Mouse (Mus musculus): ENCODE data around the gene Col3a1. TPM values are rescaled to one million over a fixed set of nuclear protein-coding genes. Genes with fewer than 3 reads are reported as not detected.
A peak's percentile ranks its signal among the peaks of the same experiment; 100 is the strongest.

Col3a1 gene
- polyA plus RNA-seq (2015; fragmentation: Nextera tagmentation; extraction: Ambion mirVana): 2,793 and 3,179 TPM in 2 replicates

DNA sequence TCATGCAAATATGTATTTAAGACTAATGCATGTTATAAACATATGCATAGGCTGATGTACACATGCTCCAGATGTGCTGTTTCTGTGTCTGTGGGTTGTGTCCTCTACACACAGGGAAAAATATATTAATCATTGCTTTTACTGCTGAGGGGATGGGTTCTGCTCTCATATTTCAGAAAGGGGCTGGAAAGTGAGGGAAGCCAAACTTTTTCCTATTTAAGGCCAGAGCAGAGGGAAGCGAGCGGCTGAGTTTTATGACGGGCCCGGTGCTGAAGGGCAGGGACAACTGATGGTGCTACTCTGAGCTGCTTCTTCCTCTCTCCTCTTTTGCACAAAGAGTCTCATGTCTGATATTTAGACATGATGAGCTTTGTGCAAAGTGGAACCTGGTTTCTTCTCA is at the start of gene Col3a1:
Gene Col3a1, plus strand, starts transcription at position 151 of the 400 bp plus-strand sequence.
- H3K36me3 ChIP-seq: no peaks in the 10 kb centered on the region
- peaks cover 10% of the 10 kb centered on the region; the same call in 1 of the 2 replicates for H3K4me1 ChIP-seq
- WGBS: 24% methylated on average over 4 of the region's 4 CpGs

DNA sequence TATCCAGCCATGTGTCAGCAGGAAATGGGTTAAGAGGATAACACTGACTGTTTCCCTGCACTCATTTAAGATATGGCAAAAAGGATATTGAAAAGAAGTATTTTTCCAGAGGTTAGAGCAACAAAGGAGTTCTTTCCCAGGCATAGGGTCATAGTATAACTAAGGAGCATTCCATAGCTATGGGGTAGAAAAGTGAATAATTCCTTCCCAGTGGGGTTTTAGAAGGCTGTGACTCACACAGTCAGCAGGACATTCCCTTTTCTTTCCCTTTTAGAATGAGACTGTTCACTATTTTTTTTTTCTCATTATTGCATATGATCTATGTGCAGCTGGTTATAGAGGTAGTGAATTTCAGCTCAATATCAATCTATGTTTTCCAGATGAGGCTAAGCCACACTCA is 41.9 kb upstream of the Col3a1 start:
- ATAC-seq (ENCODE audit: insufficient number of reproducible peaks, low FRiP score, low TSS enrichment, low read depth): no peak
- Histone ChIP-seq H3K4me1 (no peaks in the 10 kb centered on the region), H3K9me3 (replicated peaks) (no peaks in the 10 kb centered on the region), H3K27ac (replicated peaks) (no peak overlapping the region), H3K4me3 (replicated peaks) (no peak overlapping the region), H3K4me2 (replicated peaks) (no peak overlapping the region), H3K36me3 (no peaks in the 10 kb centered on the region), H3K9ac (no peak overlapping the region), H3K27me3 (no peaks in the 10 kb centered on the region)

More for the DNA sequence above, at the start of gene Col3a1:
- H3K27me3 ChIP-seq: no peaks in the 10 kb centered on the region
- no peaks in the 10 kb centered on the region for H3K9me3 ChIP-seq (replicated peaks)
- peak within 1 kb of the TSS; percentile 21 for H3K4me2 ChIP-seq (replicated peaks)
- peak within 1 kb of the TSS; percentile 58 for H3K9ac ChIP-seq
- peak; percentile 86 for ATAC-seq (ENCODE audit: insufficient number of reproducible peaks, low FRiP score, low TSS enrichment, low read depth)
- peak within 1 kb of the TSS; percentile 56 for H3K4me3 ChIP-seq (replicated peaks)
- peak within 1 kb of the TSS; percentile 97 for H3K27ac ChIP-seq (replicated peaks)

DNA sequence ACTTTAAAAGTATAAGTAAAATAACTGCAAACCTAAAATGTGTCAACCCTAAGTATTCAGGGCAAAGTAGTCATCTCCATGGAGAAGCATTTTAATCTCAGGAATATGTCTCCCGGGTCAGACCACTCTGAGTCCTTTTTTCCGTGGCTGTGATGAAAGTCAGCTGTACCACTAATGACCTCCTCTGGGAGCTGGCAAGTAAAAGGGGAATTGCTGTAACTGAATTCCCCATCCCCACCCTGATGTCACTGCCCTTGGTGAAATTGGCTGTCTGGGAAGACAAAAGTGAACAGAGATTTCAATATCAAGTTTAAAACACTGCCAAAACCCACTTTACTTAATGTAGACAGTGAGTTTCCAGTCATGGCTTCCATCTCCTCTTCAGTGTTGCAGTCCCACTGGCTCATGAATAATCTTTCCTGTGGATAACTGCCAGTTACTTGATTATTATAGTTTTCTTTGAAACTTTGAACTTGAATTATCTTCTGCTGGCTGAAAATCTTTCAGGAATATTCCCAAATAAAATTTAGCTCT is 35.3 kb upstream of the Col3a1 start:
- Histone ChIP-seq H3K27me3 (no peaks in the 10 kb centered on the region), H3K9ac (no peak overlapping the region), H3K9me3 (replicated peaks) (no peaks in the 10 kb centered on the region), H3K36me3 (no peaks in the 10 kb centered on the region), H3K4me3 (replicated peaks) (no peak overlapping the region), H3K4me1 (no peaks in the 10 kb centered on the region), H3K4me2 (replicated peaks) (no peak overlapping the region), H3K27ac (replicated peaks) (no peak overlapping the region)
- WGBS: 35% methylated on average over 2 of the region's 2 CpGs
- ATAC-seq (ENCODE audit: insufficient number of reproducible peaks, low FRiP score, low TSS enrichment, low read depth): no peak

DNA sequence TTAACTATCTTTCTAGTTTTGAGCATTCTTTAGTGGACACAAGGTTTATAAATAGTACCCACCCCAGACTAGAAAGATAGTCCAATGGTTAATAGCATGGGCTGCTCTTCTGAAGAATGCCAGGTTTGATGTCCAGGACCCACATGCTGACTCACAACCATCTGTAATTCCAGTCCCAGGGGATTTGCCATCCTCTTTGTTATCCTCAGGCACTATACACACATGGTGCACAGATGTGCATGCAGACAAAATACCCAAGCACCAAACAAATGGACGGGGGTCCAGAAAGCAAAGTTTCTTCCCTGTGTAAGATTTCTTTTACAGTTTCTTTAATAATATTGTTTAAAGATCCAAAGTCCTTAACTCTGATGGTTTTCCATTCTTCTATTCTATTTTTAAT is 23.4 kb upstream of the Col3a1 start:
- H3K27ac ChIP-seq (replicated peaks): no peak overlapping the region
- H3K36me3 ChIP-seq: no peaks in the 10 kb centered on the region
- no peaks in the 10 kb centered on the region for H3K9me3 ChIP-seq (replicated peaks)
- H3K4me1 ChIP-seq: no peaks in the 10 kb centered on the region
- ATAC-seq (ENCODE audit: insufficient number of reproducible peaks, low FRiP score, low TSS enrichment, low read depth): no peak
- H3K9ac ChIP-seq: no peak overlapping the region
- H3K27me3 ChIP-seq: no peaks in the 10 kb centered on the region
- no peak overlapping the region for H3K4me3 ChIP-seq (replicated peaks)
- no peak overlapping the region for H3K4me2 ChIP-seq (replicated peaks)
- 41% methylated on average over 1 of the region's 1 CpGs for WGBS

DNA sequence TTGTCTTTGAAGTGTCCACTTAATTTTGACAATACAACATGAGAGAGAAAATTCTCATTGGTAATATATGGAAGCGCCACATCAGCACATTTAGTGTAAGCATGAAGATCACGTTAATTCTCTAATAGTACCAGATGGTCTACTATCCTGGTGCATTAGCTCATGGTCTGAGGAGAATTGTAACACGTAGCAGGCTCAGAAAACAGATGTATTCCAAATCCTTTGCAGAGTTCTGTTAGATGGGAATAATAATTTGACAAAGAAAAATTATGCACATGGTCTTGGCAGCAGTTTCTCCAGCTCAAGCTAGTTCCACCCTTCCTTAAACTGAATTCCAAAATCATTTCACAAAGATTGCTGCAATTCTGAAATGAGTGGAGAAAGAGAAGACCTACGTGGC is 21.3 kb upstream of the Col3a1 start:
- no peak overlapping the region for H3K4me3 ChIP-seq (replicated peaks)
- no peaks in the 10 kb centered on the region for H3K4me1 ChIP-seq
- H3K9me3 ChIP-seq (replicated peaks): no peaks in the 10 kb centered on the region
- peak; percentile 65; the same call in 1 of the 2 replicates for ATAC-seq (ENCODE audit: insufficient number of reproducible peaks, low FRiP score, low TSS enrichment, low read depth)
- H3K27ac ChIP-seq (replicated peaks): no peak overlapping the region
- no peaks in the 10 kb centered on the region for H3K36me3 ChIP-seq
- no peak overlapping the region for H3K4me2 ChIP-seq (replicated peaks)
- H3K27me3 ChIP-seq: no peaks in the 10 kb centered on the region
- WGBS: 51% methylated on average over 4 of the region's 4 CpGs
- H3K9ac ChIP-seq: no peak overlapping the region

DNA sequence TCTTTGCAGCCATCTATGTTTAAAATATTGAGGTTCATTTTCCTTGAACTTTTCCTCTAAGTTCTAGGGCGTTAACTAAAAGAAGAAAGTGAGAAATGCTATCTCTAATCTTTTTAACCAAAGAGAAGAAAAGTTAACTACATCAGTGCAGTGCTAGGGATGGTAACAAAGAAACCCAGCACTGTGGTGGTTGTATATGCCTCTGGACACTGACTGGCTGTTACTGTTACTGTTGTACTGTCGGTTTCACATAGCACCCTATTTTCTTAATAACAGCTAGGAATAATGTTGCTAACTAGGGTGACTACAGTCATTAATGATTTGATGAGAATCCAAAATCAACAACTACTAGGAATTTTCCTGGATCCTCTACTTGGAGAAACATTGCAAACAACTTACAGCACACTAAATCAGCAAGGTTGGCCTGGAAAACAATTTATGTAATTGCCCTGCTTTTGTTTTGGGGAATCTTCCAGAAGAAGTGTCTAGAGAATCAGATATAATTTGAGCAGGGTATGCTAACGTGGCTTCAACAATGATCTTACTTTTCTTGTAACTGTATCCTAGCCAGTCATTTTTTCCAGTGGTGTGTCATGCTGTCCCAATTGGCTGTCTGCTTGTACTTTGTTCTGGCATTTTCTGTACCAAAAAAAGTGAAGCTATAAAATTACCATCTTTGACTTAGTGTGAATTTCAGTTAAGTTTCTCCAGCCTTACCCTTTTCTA is 11.8 kb upstream of the Col3a1 start:
- H3K4me2 ChIP-seq (replicated peaks): no peak overlapping the region
- no peak overlapping the region for H3K27ac ChIP-seq (replicated peaks)
- H3K4me1 ChIP-seq: no peaks in the 10 kb centered on the region
- no peaks in the 10 kb centered on the region for H3K36me3 ChIP-seq
- ATAC-seq (ENCODE audit: insufficient number of reproducible peaks, low FRiP score, low TSS enrichment, low read depth): no peak
- no peaks in the 10 kb centered on the region for H3K27me3 ChIP-seq
- no peak overlapping the region for H3K4me3 ChIP-seq (replicated peaks)
- no peak overlapping the region for H3K9ac ChIP-seq
- no peaks in the 10 kb centered on the region for H3K9me3 ChIP-seq (replicated peaks)
- WGBS: 68% methylated on average over 3 of the region's 3 CpGs

DNA sequence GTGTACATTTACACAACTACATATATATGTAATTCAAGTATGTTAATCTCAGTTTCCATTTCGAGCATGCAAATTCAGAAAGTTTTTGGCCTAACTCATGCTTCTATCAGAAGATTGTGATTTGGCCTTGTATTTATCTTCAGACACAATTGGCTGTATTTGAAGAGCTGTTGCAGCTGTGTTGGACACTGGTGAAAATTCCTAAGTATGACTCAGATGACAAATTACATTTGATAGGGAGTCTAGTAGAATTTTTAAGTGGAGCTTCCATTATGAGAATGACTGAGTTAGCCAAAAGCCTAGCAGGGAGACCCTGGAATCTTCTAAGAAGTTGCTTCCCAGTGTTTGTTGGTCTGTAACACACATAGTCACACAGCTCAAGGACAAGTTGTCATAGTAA is 7.1 kb upstream of the Col3a1 start:
- WGBS: 82% methylated on average over 1 of the region's 1 CpGs
- Histone ChIP-seq H3K4me3 (replicated peaks) (no peak overlapping the region), H3K9ac (no peak overlapping the region), H3K4me2 (replicated peaks) (no peak overlapping the region), H3K36me3 (no peaks in the 10 kb centered on the region), H3K9me3 (replicated peaks) (no peaks in the 10 kb centered on the region), H3K4me1 (0 out of 2 replicates have a peak, but pooled peaks cover 4% of the 10 kb centered on the region), H3K27me3 (no peaks in the 10 kb centered on the region), H3K27ac (replicated peaks) (no peak overlapping the region)
- no peak for ATAC-seq (ENCODE audit: insufficient number of reproducible peaks, low FRiP score, low TSS enrichment, low read depth)

DNA sequence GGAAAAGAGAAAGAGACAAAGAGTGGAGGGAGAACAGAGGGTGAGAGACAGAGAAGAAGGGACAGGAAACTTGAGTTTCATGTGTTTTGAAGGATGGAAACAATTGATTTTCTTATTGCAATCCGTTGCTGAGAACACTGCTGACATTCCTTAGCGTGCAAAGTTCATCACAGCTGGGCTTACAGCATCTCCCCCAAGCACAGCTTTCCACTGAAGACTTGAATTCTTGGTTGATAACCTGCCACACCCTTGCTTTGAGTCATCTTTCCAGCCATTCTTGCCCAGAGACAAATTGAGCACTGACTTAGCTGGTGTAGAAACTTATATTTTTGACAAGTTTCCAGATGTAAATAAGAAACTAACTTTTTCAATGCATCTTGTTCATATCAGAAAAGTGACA is 2.3 kb upstream of the Col3a1 start:
- 0 out of 2 replicates have a peak, but pooled peaks cover 6% of the 10 kb centered on the region for H3K4me1 ChIP-seq
- 10% methylated on average over 2 of the region's 2 CpGs for WGBS
- no peaks in the 10 kb centered on the region for H3K27me3 ChIP-seq
- H3K27ac ChIP-seq (replicated peaks): peak overlapping the region; percentile 55
- no peak overlapping the region for H3K9ac ChIP-seq
- H3K4me3 ChIP-seq (replicated peaks): no peak overlapping the region
- ATAC-seq (ENCODE audit: insufficient number of reproducible peaks, low FRiP score, low TSS enrichment, low read depth): no peak
- H3K4me2 ChIP-seq (replicated peaks): no peak overlapping the region
- no peaks in the 10 kb centered on the region for H3K9me3 ChIP-seq (replicated peaks)
- no peaks in the 10 kb centered on the region for H3K36me3 ChIP-seq

DNA sequence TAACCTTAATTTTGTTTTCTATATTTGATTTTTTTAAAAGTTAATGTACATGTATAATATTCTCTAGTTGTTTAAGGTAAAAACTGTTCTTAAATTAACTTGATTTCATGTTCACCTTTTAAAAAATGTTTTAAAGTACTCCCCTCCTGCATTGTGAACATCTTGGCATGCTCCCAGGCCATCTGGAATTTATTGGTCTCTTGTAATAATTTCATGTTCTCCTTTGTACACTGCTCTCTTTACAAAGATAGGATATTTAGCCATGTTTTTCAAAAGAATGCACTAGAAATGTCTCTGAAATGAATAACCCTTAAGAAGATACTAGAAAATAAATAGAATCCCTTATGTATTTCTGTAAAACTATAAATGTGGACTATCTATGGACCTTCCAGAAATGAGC is 624 bp downstream of the Col3a1 start:
- no peaks in the 10 kb centered on the region for H3K36me3 ChIP-seq
- H3K9me3 ChIP-seq (replicated peaks): no peaks in the 10 kb centered on the region
- peaks cover 10% of the 10 kb centered on the region; the same call in 1 of the 2 replicates for H3K4me1 ChIP-seq
- peak overlapping the region; percentile 56 for H3K4me3 ChIP-seq (replicated peaks)
- peak overlapping the region; percentile 97 for H3K27ac ChIP-seq (replicated peaks)
- no peaks in the 10 kb centered on the region for H3K27me3 ChIP-seq
- no peak for ATAC-seq (ENCODE audit: insufficient number of reproducible peaks, low FRiP score, low TSS enrichment, low read depth)
- H3K4me2 ChIP-seq (replicated peaks): peak overlapping the region; percentile 21; the same call in 1 of the 2 replicates
- H3K9ac ChIP-seq: 0 out of 2 replicates have a peak overlapping the region, but pooled peaks have one; percentile 13

DNA sequence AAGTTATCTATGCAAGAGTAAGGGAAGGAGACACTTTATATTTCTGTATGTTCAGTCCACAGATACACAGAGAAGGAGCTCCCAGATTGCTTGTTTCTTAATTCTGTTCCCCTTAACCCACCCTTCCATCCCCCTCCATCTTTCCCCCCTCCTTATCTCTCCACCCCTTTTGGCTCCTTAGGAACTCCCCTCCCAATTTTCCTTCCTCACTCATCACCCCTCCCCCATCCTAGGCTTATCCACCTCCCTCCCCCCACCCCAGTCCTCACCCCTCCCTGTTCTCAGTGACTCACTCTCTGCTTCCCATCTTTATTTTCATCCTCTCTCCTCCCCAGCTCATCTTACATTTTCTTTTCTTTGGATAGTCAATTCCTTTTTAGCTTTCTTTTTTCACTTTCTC is 1.5 kb downstream of the Col3a1 start:
- Histone ChIP-seq H3K4me3 (replicated peaks) (peak overlapping the region; percentile 56), H3K4me1 (peaks cover 10% of the 10 kb centered on the region; the same call in 1 of the 2 replicates), H3K4me2 (replicated peaks) (peak overlapping the region; percentile 42), H3K36me3 (no peaks in the 10 kb centered on the region), H3K9ac (0 out of 2 replicates have a peak overlapping the region, but pooled peaks have one; percentile 18), H3K27ac (replicated peaks) (peak overlapping the region; percentile 97), H3K27me3 (no peaks in the 10 kb centered on the region), H3K9me3 (replicated peaks) (no peaks in the 10 kb centered on the region)
- peak; percentile 81 for ATAC-seq (ENCODE audit: insufficient number of reproducible peaks, low FRiP score, low TSS enrichment, low read depth)

DNA sequence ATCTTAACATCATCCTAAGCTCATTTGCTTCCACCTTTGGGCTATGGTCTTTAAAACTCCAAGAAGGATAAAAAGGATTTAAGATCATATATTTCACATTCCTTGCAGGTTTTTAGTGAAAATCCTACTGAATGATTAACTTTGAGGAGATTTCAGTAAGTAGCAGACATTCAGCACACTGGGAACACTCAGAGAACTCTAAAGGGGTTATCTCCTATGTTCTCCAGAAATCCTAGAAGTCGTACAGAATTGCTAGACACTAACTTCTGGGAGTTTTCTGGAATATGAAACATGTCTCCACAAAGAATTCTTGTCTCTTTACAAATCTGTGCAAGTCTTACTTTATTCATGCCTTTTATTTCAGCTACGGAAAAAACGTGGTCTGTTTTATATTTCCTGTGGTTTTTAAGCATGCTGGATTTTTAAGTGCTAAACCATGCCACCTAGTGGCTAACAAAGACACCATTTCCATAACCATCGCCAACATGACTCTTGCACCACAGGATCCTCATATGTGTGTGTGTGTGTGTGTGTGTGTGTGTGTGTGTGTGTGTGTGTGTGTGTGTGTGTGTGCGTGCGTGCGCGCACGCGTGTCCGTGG is 2.5 kb downstream of the Col3a1 start:
- Histone ChIP-seq H3K4me1 (peaks cover 10% of the 10 kb centered on the region; the same call in 1 of the 2 replicates), H3K4me3 (replicated peaks) (peak overlapping the region; percentile 56), H3K4me2 (replicated peaks) (peak overlapping the region; percentile 42), H3K36me3 (no peaks in the 10 kb centered on the region), H3K27ac (replicated peaks) (peak overlapping the region; percentile 97), H3K27me3 (no peaks in the 10 kb centered on the region), H3K9ac (peak overlapping the region; percentile 18), H3K9me3 (replicated peaks) (no peaks in the 10 kb centered on the region)
- WGBS: 8% methylated on average over 11 of the region's 11 CpGs
- ATAC-seq (ENCODE audit: insufficient number of reproducible peaks, low FRiP score, low TSS enrichment, low read depth): no peak

All from embryonic facial prominence, embryonic 15.5 days (tissue).